Mouse (Mus musculus): ENCODE results near the gene Rbpms2. TPM values are rescaled to one million over a fixed set of nuclear protein-coding genes. Genes with fewer than 3 reads are reported as not detected.
A peak's percentile ranks its signal among the peaks of the same experiment; 100 is the strongest.

Gene Rbpms2
- 33.2 and 39.4 TPM in 2 replicates for polyA plus RNA-seq (2016; fragmentation: Nextera tagmentation; extraction: Ambion mirVana)

DNA sequence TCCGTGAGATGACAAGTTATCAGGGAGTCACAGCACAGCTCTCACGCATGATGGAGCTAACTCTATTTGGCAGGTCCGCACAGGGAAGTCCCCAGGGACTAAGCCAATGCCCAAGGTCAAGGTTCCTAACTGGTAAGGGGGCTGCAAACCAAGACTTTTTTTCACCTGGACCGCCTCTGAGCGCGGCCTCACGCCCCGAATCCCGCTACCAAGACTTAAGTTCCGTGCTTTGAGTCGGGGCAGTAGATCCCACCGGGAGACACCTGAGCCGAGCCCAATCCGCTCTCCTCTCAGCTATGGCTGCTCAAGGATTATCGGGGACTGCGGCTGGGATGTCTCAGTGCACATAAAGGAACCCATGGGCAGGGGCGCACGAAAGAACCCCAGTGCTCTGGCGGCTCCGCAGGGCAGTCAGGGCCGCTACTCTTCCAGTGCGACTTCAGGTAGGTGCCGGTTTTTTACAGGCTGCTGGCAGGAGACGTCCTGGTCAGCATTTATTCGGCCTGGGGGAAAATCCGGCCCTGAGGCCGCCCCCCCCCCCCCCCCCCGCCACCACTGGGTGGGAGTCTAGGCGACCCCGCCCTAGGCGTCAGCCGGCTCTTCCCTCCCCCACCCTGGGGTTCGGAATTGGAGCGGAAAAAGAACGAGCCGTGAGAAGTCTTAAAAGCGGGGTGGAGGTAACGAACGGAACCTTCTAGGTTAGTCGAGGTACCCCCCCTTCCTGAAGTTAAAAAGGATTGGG is at the start of gene Rbpms2:
TSS of gene Rbpms2 (plus strand) at position 624 of the 742 bp plus-strand sequence.
- Histone ChIP-seq H3K36me3 (no peaks in the 10 kb centered on the region), H3K27ac (replicated peaks) (peak within 1 kb of the TSS; percentile 89), H3K9me3 (replicated peaks) (no peaks in the 10 kb centered on the region), H3K4me1 (peaks cover 40% of the 10 kb centered on the region), H3K27me3 (ENCODE audit: low read depth, poor library complexity, severe bottlenecking) (peaks cover 80% of the 10 kb centered on the region), H3K4me3 (peak within 1 kb of the TSS; percentile 78)
- DNase-seq (ENCODE audit: low spot score), result peak; percentile 44
- 2% methylated on average over 39 of the region's 40 CpGs for WGBS

DNA sequence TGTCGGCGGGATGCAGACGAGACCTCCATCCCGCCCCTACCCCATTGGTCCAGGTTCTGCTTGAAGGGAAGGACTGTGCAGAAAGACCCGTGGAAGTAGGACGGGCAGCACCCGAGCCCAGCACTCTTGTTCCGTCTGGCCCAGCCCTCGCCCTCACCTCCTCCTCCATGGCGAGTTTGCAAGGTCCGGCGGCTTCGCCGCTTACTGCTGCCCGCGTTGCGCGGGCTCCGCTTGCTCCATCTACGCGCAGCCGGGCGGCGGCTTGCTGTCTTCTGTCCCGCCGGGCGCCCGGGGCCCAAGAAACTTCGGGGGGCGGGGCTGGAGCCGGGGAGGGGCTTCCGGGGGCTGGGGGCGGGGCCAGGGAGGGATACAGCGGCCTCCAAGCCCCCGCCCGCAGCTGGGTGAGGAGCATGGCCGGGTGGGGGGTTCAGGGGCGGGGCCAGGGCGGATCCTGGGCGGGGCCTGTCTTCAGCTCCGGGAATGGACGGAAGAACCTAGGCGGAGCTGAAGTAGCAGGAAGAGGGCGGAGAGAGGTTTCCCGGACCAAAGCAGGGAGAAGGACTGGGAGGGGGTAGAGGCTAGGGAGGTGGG is 49.6 kb upstream of the Rbpms2 start, which contains the start of gene Plekho2:
TSS of gene Plekho2 (minus strand) at position 260 of the 591 bp plus-strand sequence.
- peak within 1 kb of the TSS; percentile 87 for H3K27ac ChIP-seq (replicated peaks)
- H3K36me3 ChIP-seq, result no peaks in the 10 kb centered on the region
- H3K27me3 ChIP-seq (ENCODE audit: low read depth, poor library complexity, severe bottlenecking), result 0 out of 2 replicates have a peak, but pooled peaks cover 5% of the 10 kb centered on the region
- peaks cover 56% of the 10 kb centered on the region for H3K4me1 ChIP-seq
- H3K4me3 ChIP-seq, result peak within 1 kb of the TSS; percentile 72
- no peaks in the 10 kb centered on the region for H3K9me3 ChIP-seq (replicated peaks)
- DNase-seq (ENCODE audit: low spot score), result peak; percentile 100
- under 1% methylated on average over 42 of the region's 45 CpGs for WGBS

DNA sequence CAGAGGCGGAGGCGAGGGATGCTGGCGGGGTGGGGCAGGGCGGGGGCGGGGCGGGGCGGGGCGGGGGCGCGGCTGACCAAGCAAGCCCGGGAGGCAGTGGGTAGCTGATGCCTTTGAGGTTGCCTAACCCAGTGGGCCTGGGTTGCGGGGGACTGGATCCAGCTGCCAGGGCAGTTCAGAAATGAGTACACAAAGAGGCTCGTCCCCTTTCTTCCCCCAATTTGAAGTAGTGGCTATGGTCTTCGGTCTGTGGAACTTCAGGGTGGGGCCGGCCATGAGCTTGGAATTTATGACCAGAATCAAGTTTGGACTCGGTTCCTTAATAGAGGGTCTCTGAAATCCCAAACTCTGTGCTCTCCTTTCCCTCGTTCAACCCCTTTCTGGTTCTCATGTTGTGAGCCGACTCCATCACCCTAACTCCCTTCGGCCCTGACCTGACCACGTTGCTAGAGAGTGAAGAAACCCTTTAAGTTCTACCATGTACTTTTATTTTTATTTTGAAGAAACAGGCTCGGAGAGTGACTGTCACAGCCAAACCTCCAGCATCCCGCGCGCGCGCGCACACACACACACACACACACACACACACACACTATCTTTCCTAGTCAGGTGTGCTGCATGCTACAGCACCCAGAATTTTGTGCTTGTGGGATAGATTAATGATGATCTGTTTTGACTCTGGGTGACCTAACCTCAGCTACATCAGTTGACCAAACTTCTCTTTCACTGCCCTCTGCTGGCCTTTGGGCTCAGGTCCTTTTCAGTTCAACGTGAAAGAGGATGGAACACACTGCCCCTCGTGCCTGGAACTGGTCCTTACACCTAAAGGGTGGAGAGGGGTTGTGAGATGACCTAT is 48.8 kb upstream of the Rbpms2 start:
- 0 out of 2 replicates have a peak, but pooled peaks cover 5% of the 10 kb centered on the region for H3K27me3 ChIP-seq (ENCODE audit: low read depth, poor library complexity, severe bottlenecking)
- peak overlapping the region; percentile 72 for H3K4me3 ChIP-seq
- DNase-seq (ENCODE audit: low spot score), result peak; percentile 85
- no peaks in the 10 kb centered on the region for H3K36me3 ChIP-seq
- peaks cover 50% of the 10 kb centered on the region for H3K4me1 ChIP-seq
- 8% methylated on average over 23 of the region's 29 CpGs for WGBS
- peak overlapping the region; percentile 87 for H3K27ac ChIP-seq (replicated peaks)
- no peaks in the 10 kb centered on the region for H3K9me3 ChIP-seq (replicated peaks)

DNA sequence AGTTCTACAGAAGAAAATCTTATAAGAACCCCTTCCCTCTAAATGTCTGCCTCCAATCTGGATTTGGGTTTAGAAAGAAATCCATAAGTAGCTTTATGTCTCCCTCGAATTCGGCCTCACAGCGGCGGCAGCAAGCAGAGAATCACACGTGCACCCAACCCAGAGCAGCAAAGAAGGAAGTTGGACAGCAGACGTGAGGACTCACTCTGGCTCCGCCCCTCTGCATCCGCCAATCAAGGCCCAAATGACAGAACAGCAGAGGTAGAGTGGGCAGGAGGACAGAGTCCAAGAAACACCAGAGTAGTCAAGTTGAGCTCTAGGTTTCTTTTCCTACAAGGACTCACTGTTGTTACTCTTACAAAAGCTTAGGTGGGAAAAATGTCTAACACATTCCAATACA is 46.4 kb upstream of the Rbpms2 start:
- WGBS, result 31% methylated on average over 8 of the region's 8 CpGs
- Histone ChIP-seq H3K4me1 (peaks cover 46% of the 10 kb centered on the region), H3K4me3 (no peak overlapping the region), H3K9me3 (replicated peaks) (no peaks in the 10 kb centered on the region), H3K27ac (replicated peaks) (no peak overlapping the region), H3K27me3 (ENCODE audit: low read depth, poor library complexity, severe bottlenecking) (0 out of 2 replicates have a peak, but pooled peaks cover 5% of the 10 kb centered on the region), H3K36me3 (no peaks in the 10 kb centered on the region)
- DNase-seq (ENCODE audit: low spot score), result no peak

DNA sequence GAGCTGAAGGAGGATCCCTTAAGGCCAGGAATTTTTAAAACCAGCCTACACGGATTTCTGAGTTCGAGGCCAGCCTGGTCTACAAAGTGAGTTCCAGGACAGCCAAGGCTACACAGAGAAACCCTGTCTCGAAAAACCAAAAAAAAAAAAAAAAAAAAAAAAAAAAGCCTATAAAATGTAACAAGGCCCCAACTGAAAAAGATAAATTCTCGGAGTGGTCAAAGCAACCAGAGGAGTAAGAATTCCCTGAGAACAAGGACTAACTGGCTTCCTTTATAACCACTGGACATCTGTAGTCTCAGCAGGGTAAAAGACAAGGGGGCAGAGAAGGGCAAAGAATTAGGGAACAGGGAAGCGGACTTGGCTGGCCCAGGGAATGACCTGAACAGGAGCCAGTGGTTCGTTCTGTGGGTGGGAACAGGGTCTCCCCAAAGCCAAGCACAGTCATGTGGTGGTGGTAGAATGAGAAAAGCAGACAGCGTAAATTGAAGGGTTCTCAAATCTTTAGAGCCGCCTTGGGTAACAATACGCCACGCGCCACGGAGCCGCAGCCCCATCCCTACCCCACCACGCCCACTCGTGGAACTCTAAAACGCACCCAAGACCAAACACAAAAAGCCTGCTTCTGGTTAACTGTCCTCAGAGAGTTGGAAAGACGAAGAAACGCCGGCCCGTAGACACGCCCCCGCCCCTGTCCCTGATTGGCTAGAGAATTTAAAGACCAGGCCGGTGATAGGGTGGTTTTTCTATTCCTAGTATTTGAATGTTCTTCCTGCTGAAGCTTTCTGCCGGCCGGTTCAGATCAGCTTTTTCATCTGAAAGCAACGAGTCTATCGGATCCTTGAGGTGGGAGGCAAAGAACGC is 42.8 kb upstream of the Rbpms2 start, which contains the start of gene Pif1:
TSS of gene Pif1 (plus strand) at position 755 of the 864 bp plus-strand sequence.
- Histone ChIP-seq H3K9me3 (replicated peaks) (no peaks in the 10 kb centered on the region), H3K4me3 (peak within 1 kb of the TSS; percentile 79), H3K27me3 (ENCODE audit: low read depth, poor library complexity, severe bottlenecking) (no peaks in the 10 kb centered on the region), H3K36me3 (peaks cover 28% of the 10 kb centered on the region), H3K27ac (replicated peaks) (peak within 1 kb of the TSS; percentile 88), H3K4me1 (peaks cover 37% of the 10 kb centered on the region)
- peak; percentile 91 for DNase-seq (ENCODE audit: low spot score)
- WGBS, result 10% methylated on average over 28 of the region's 28 CpGs

DNA sequence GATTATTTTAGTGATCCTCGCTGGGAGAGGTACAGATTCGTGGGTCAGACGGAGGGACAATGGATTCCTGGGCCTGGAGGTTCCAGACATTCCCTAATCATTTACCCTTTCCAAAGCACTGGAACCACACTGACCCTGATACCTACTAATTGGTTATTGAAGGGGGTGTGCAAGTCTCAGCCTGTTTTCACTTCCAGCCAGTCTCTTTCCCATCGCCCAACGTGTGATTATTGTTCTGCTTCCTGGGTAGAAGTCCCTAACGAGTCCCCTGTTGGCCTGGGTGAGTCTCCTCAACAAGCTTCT is 42.2 kb upstream of the Rbpms2 start:
- H3K4me3 ChIP-seq, result peak overlapping the region; percentile 79
- WGBS, result under 1% methylated on average over 6 of the region's 6 CpGs
- no peaks in the 10 kb centered on the region for H3K27me3 ChIP-seq (ENCODE audit: low read depth, poor library complexity, severe bottlenecking)
- peak; percentile 36 for DNase-seq (ENCODE audit: low spot score)
- H3K9me3 ChIP-seq (replicated peaks), result no peaks in the 10 kb centered on the region
- peak overlapping the region; percentile 88 for H3K27ac ChIP-seq (replicated peaks)
- H3K4me1 ChIP-seq, result peaks cover 37% of the 10 kb centered on the region
- peaks cover 32% of the 10 kb centered on the region for H3K36me3 ChIP-seq

DNA sequence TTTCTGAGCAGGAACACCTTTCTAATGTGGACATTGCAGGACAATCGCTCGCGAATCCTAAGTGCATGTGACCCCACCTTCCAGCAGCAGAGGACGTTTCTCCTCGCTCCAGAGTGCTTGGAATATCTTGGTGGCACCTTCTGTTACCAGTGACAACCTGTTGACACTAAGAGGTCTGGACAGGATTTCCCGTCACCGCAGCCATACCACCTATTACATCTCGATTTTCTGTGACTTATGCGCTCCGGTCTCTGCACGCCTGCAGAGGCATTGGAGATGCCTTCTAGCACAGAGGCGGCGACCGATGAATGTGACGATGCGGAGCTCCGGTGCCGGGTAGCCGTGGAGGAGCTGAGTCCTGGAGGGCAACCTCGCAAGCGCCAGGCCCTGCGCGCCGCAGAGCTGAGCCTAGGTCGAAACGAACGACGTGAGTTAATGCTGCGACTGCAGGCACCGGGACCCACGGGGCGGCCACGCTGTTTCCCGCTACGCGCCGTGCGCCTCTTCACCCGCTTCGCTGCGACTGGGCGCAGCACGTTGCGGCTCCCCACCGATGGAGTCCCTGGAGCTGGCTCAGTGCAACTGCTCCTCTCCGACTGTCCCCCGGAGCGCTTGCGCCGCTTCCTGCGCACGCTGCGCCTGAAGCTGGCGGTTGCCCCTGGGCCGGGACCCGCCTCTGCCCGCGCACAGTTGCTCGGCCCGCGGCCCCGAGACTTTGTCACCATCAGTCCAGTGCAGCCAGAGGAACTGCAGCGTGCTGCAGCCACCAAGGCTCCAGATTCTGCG is 41.7 kb upstream of the Rbpms2 start:
- H3K4me1 ChIP-seq, result peaks cover 37% of the 10 kb centered on the region
- H3K9me3 ChIP-seq (replicated peaks), result no peaks in the 10 kb centered on the region
- DNase-seq (ENCODE audit: low spot score), result peak; percentile 59
- under 1% methylated on average over 64 of the region's 64 CpGs for WGBS
- peaks cover 38% of the 10 kb centered on the region for H3K36me3 ChIP-seq
- peak overlapping the region; percentile 88 for H3K27ac ChIP-seq (replicated peaks)
- H3K27me3 ChIP-seq (ENCODE audit: low read depth, poor library complexity, severe bottlenecking), result no peaks in the 10 kb centered on the region
- H3K4me3 ChIP-seq, result peak overlapping the region; percentile 79

DNA sequence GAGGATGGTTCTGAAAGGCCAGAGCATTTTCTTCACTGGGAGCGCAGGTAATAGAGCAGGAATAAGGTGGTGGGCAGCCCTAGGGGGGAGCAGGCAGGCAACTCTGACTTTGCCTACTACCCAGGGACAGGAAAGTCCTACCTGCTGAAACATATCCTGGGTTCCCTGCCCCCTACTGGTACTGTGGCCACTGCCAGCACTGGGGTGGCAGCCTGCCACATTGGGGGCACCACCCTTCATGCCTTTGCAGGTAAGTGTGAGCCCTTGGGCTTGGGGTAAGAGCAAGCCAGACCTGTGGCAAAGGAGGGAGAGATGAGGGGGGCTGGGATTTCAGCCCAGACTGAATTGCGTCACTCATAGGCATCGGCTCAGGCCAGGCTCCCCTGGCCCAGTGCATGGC is 40.4 kb upstream of the Rbpms2 start:
- peaks cover 33% of the 10 kb centered on the region for H3K4me1 ChIP-seq
- H3K4me3 ChIP-seq, result peak overlapping the region; percentile 79
- H3K27ac ChIP-seq (replicated peaks), result no peak overlapping the region
- no peak for DNase-seq (ENCODE audit: low spot score)
- peaks cover 51% of the 10 kb centered on the region for H3K36me3 ChIP-seq
- H3K9me3 ChIP-seq (replicated peaks), result no peaks in the 10 kb centered on the region
- WGBS, result 92% methylated on average over 3 of the region's 3 CpGs
- no peaks in the 10 kb centered on the region for H3K27me3 ChIP-seq (ENCODE audit: low read depth, poor library complexity, severe bottlenecking)

DNA sequence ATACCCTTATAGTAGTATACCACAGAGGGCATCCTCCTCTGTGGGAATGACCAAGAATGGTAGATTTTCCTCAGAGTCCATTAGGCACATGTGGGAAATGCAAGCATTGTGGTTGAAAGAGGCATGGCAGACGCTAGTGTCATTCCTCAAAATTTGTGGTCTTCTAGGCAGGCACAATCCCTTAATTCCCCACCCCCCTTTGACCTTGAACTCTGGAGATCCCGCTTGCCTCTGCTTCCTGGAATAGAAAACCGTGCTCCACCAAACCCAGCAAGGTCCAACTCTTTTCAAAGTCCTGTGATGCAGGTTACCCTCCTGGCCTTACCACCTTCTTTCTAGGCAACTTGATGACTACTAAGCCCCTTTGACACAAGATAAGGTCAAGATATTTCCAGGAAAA is 36.7 kb upstream of the Rbpms2 start:
- H3K4me1 ChIP-seq, result peaks cover 23% of the 10 kb centered on the region

DNA sequence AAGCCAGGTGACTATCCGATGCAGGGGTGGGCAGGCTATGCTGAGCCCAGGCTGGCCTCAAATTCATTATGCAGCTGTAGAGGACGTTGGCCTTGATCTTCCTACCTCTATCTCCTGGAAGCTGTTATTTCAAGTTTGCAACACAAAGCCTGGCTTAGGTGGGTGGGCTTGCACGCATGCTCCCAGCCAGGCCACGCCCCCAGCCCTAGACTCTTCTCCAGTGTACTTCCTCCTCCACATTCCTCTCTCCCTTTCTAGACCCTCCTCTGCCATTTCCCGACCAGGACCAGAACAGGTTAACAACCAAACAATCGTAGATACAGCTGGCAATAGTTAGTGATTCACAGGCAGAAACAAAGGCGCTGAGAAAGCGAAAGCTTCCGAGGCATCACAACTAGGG is 35.9 kb upstream of the Rbpms2 start:
- 90% methylated on average over 9 of the region's 9 CpGs for WGBS
- Histone ChIP-seq H3K27ac (replicated peaks) (no peak overlapping the region), H3K4me3 (no peak overlapping the region), H3K9me3 (replicated peaks) (no peaks in the 10 kb centered on the region), H3K4me1 (peaks cover 14% of the 10 kb centered on the region), H3K27me3 (ENCODE audit: low read depth, poor library complexity, severe bottlenecking) (no peaks in the 10 kb centered on the region), H3K36me3 (peaks cover 71% of the 10 kb centered on the region)
- no peak for DNase-seq (ENCODE audit: low spot score)

More for the DNA sequence above, 36.7 kb upstream of the Rbpms2 start:
- Histone ChIP-seq H3K36me3 (peaks cover 71% of the 10 kb centered on the region), H3K27me3 (ENCODE audit: low read depth, poor library complexity, severe bottlenecking) (no peaks in the 10 kb centered on the region), H3K9me3 (replicated peaks) (no peaks in the 10 kb centered on the region), H3K4me3 (no peak overlapping the region), H3K27ac (replicated peaks) (no peak overlapping the region)
- WGBS, result 92% methylated on average over 3 of the region's 3 CpGs
- no peak for DNase-seq (ENCODE audit: low spot score)

DNA sequence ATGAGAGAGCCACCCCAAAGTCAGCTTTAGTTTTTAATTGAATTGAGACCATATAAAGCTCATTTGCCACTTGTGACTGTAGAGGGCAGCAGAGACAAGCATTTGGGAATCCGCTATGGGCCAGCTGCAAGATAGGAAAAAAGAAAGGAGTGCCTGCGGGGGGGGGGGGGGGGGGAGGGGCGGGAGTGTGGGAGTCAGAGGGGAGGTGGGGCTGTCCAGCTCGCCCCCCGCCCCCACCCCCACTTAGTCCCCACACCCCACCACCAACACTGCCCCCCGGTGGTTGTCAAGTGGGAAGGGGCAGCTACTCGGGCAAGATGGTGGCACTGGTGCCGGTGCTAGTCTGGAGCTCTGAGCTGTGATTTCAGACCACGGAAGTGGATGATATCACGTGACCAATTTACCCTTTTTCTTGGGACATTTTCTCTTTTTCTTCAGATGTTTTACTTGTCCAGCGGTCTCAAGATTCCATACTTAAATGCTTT is 30.6 kb upstream of the Rbpms2 start:
- WGBS, result 66% methylated on average over 7 of the region's 11 CpGs
- peak; percentile 43 for DNase-seq (ENCODE audit: low spot score)
- H3K27me3 ChIP-seq (ENCODE audit: low read depth, poor library complexity, severe bottlenecking), result no peaks in the 10 kb centered on the region
- H3K4me3 ChIP-seq, result 0 out of 2 replicates have a peak overlapping the region, but pooled peaks have one; percentile 18
- no peaks in the 10 kb centered on the region for H3K4me1 ChIP-seq
- peaks cover 23% of the 10 kb centered on the region for H3K36me3 ChIP-seq
- no peak overlapping the region for H3K27ac ChIP-seq (replicated peaks)
- no peaks in the 10 kb centered on the region for H3K9me3 ChIP-seq (replicated peaks)
